Mouse (Mus musculus) hindbrain, embryonic 14.5 days (tissue): ENCODE results near the gene Map3k14. TPM values are rescaled to one million over a fixed set of nuclear protein-coding genes. Genes with fewer than 3 reads are reported as not detected.

ENCODE experiments used
- ATAC-seq: fragments of 200-750 bp; cut with Nextera tagmentation; 2 replicates; pipeline ENCODE4 v1.8.0; 2017; ENCODE audit warnings: moderate number of reproducible peaks, mild to moderate bottlenecking, moderate TSS enrichment, moderate library complexity; ENCODE audit not compliant: low FRiP score
- DNase-seq: peaks from one replicate; pipeline ENCODE4 v3.0.0-alpha.2; 2015; ENCODE audit warnings: low spot score
- H3K27ac ChIP-seq: fragments of 300-500 bp; sonication (generic); 2 replicates; pipeline ENCODE4 v1.5.1; 2014; ENCODE audit warnings: mild to moderate bottlenecking, moderate library complexity
- H3K27me3 ChIP-seq: fragments of 300-500 bp; sonication (generic); 2 replicates; pipeline ENCODE4 v1.6.1; 2014; ENCODE audit warnings: mild to moderate bottlenecking, low read length, mixed read lengths; ENCODE audit not compliant: control insufficient read depth, insufficient read depth
- H3K36me3 ChIP-seq: fragments of 300-500 bp; sonication (generic); replicated peaks from 2 replicates; pipeline ENCODE4 v1.6.1; 2014; ENCODE audit not compliant: control insufficient read depth, insufficient read depth
- H3K4me1 ChIP-seq: fragments of 300-500 bp; sonication (generic); replicated peaks from 2 replicates; pipeline ENCODE4 v1.6.1; 2014; ENCODE audit warnings: antibody characterized with exemption, low read length, mixed read lengths; ENCODE audit not compliant: control insufficient read depth, insufficient read depth
- H3K4me2 ChIP-seq: fragments of 300-500 bp; sonication (generic); replicated peaks from 2 replicates; pipeline ENCODE4 v1.6.1; 2014; ENCODE audit warnings: mild to moderate bottlenecking, moderate library complexity
- H3K4me3 ChIP-seq: fragments of 300-500 bp; sonication (generic); replicated peaks from 2 replicates; pipeline ENCODE4 v1.5.1; 2014; ENCODE audit warnings: mild to moderate bottlenecking, low read length
- H3K9ac ChIP-seq: fragments of 300-500 bp; sonication (generic); 2 replicates; pipeline ENCODE4 v1.6.1; 2014
- H3K9me3 ChIP-seq: fragments of 300-500 bp; sonication (generic); 2 replicates; pipeline ENCODE4 v1.6.1; 2016; ENCODE audit warnings: low read length; ENCODE audit not compliant: control insufficient read depth
- WGBS: fragments of 180-500 bp; shearing (Covaris S2); extraction: QIAGEN DNeasy Blood & Tissue Kit; methylation state at CpG from one replicate; pipeline ENCODE4 v1.1.7; 2014; 5-methylcytosine and 5-hydroxymethylcytosine counted together
- polyA plus RNA-seq: library from polyadenylated mRNA; unstranded; fragments of >200 nt; fragmentation: Nextera tagmentation; extraction: Ambion mirVana; gene quantifications from 2 replicates; pipeline ENCODE4 v1.2.1, GENCODE M21; 2014

Map3k14 gene
- polyA plus RNA-seq, 1 experiment from 2014 or later, result 2.9 TPM

DNA sequence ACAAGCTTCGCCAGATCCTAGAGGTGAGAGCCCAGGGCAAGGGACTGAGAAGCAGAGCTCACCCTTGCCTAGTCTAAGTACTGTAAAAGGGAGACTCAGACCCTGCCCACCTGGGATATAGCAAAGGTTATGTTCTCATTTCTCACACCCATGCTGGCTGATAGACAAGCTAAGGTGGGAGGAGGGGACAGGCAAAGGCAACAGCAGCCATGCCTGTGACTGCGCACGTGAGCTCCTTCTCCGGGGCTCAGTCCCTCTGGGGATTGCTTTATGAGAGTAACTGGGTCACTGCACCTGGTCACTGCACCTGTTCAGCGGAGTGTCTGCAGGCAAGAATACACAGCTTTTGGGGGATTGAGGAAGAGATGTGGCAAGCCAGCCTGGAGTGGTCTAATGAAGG is 71.6 kb downstream of the Map3k14 start:
- DNase-seq (no peak), ATAC-seq (no peak)
- Histone ChIP-seq H3K9ac (no peak overlapping the region), H3K4me2 (no peak overlapping the region), H3K27me3 (peaks cover 98% of the 10 kb centered on the region), H3K36me3 (peaks cover 19% of the 10 kb centered on the region; the same call in 1 of the 2 replicates), H3K27ac (no peak overlapping the region), H3K9me3 (no peaks in the 10 kb centered on the region), H3K4me1 (peaks cover 21% of the 10 kb centered on the region), H3K4me3 (no peak overlapping the region)
- 80% methylated on average over 5 of the region's 5 CpGs for WGBS

GRCm38 (mm10) chr11:103195236-103195635 is 72.0 kb downstream of the Map3k14 start:
- Histone ChIP-seq H3K4me3 (no peak overlapping the region), H3K9ac (no peak overlapping the region), H3K9me3 (no peaks in the 10 kb centered on the region), H3K27ac (no peak overlapping the region), H3K36me3 (peaks cover 19% of the 10 kb centered on the region; the same call in 1 of the 2 replicates), H3K4me1 (peaks cover 21% of the 10 kb centered on the region), H3K27me3 (peaks cover 98% of the 10 kb centered on the region), H3K4me2 (no peak overlapping the region)
- WGBS, result 89% methylated on average over 18 of the region's 18 CpGs
- ATAC-seq (no peak), DNase-seq (no peak)

DNA sequence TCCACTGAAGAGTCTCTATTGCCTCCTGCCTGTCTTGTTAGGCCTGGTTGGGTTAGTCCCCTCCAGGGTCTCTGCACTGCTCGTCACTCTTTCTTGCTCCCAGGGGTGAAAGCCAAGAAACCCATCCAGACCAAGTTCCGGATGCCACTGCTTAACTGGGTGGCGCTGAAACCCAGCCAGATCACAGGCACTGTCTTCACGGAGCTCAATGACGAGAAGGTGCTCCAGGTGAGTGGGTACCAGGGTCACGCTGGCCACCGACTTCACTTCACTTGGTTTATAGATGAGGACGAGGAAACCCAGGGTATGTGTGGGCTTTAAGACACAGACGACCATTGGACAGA is 73.5 kb downstream of the Map3k14 start:
- DNase-seq, result no peak
- no peaks in the 10 kb centered on the region for H3K9me3 ChIP-seq
- WGBS, result 32% methylated on average over 9 of the region's 9 CpGs

GRCm38 (mm10) chr11:103192956-103193824 is 74.1 kb downstream of the Map3k14 start:
- Histone ChIP-seq H3K9ac (peak overlapping the region; percentile 6; the same call in 1 of the 2 replicates), H3K27ac (no peak overlapping the region), H3K4me2 (peak overlapping the region; percentile 49), H3K9me3 (no peaks in the 10 kb centered on the region), H3K4me3 (peak overlapping the region; percentile 19), H3K27me3 (peaks cover 78% of the 10 kb centered on the region), H3K4me1 (peaks cover 7% of the 10 kb centered on the region; the same call in 1 of the 2 replicates), H3K36me3 (peaks cover 19% of the 10 kb centered on the region; the same call in 1 of the 2 replicates)
- WGBS, result 7% methylated on average over 37 of the region's 44 CpGs
- DNase-seq (peak; percentile 68), ATAC-seq (0 out of 2 replicates have a peak, but pooled peaks have one; percentile 12)

More for the DNA sequence above, 73.5 kb downstream of the Map3k14 start:
- Histone ChIP-seq H3K4me1 (peaks cover 11% of the 10 kb centered on the region), H3K36me3 (peaks cover 19% of the 10 kb centered on the region; the same call in 1 of the 2 replicates), H3K4me2 (no peak overlapping the region), H3K9ac (no peak overlapping the region), H3K4me3 (no peak overlapping the region), H3K27me3 (peaks cover 84% of the 10 kb centered on the region), H3K27ac (no peak overlapping the region)
- ATAC-seq, result no peak

DNA sequence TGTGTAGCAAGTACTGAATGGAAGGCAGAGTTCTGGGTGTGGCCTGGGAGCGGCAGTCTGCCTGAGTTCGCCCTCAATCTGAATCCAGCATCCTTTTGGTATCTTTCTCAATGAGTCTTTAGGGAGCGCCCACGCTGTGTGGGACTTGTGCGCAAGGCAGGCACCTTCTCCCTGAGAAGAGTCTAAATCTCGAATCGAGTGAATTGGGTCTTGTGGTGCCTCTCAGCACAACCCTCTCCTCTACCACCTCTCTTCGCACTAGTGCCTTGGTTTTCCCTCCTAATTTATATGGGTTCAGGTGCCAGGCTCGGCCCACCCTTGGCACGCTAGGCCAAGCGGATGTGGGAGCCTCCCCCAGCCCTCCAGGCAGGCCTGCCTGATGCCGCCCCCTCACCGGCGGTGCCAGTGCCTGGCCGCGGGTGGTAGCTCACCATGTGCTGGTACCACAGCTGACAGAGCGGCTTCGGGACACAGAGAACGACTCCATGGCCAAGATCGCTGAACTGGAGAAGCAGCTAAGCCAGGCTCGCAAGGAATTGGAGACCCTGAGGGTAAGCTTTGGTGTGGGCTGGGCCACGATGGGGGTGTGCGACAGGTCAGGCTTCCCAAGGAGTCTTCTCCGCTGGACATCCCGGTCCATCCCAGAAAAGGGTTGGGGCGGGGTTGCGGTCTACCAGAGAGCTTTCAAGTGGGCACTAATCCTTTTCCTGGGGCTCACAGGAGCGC is 74.9 kb downstream of the Map3k14 start:
- no peak for DNase-seq
- peaks cover 19% of the 10 kb centered on the region; the same call in 1 of the 2 replicates for H3K36me3 ChIP-seq
- H3K9ac ChIP-seq, result peak overlapping the region; percentile 6; the same call in 1 of the 2 replicates
- 15% methylated on average over 28 of the region's 28 CpGs for WGBS
- no peak for ATAC-seq
- peaks cover 70% of the 10 kb centered on the region for H3K27me3 ChIP-seq
- H3K4me2 ChIP-seq, result peak overlapping the region; percentile 49
- no peaks in the 10 kb centered on the region for H3K9me3 ChIP-seq
- H3K4me1 ChIP-seq, result peaks cover 7% of the 10 kb centered on the region; the same call in 1 of the 2 replicates
- peak overlapping the region; percentile 19 for H3K4me3 ChIP-seq
- no peak overlapping the region for H3K27ac ChIP-seq

- no peak overlapping the region for H3K9ac ChIP-seq
- ATAC-seq (no peak; the same call in 1 of the 2 replicates), DNase-seq (peak; percentile 73)
- H3K4me3 ChIP-seq, result no peak overlapping the region
- H3K36me3 ChIP-seq, result no peaks in the 10 kb centered on the region; the same call in 1 of the 2 replicates
- H3K27ac ChIP-seq, result no peak overlapping the region
- 35% methylated on average over 2 of the region's 2 CpGs for WGBS
- H3K27me3 ChIP-seq, result no peaks in the 10 kb centered on the region
- no peaks in the 10 kb centered on the region for H3K9me3 ChIP-seq
- no peaks in the 10 kb centered on the region for H3K4me1 ChIP-seq
- H3K4me2 ChIP-seq, result no peak overlapping the region
Measured at GRCm38 (mm10) chr11:103184891-103185290, 82.4 kb downstream of the Map3k14 start.

- H3K4me1 ChIP-seq, result no peaks in the 10 kb centered on the region
- no peak overlapping the region for H3K27ac ChIP-seq
- no peak for ATAC-seq
- no peaks in the 10 kb centered on the region for H3K9me3 ChIP-seq
- no peaks in the 10 kb centered on the region; the same call in 1 of the 2 replicates for H3K27me3 ChIP-seq
- WGBS, result 85% methylated on average over 3 of the region's 3 CpGs
- no peaks in the 10 kb centered on the region; the same call in 1 of the 2 replicates for H3K36me3 ChIP-seq
- no peak overlapping the region for H3K4me3 ChIP-seq
- H3K4me2 ChIP-seq, result no peak overlapping the region
- no peak for DNase-seq
- H3K9ac ChIP-seq, result no peak overlapping the region
Measured at GRCm38 (mm10) chr11:103181911-103182310, 85.4 kb downstream of the Map3k14 start.

DNA sequence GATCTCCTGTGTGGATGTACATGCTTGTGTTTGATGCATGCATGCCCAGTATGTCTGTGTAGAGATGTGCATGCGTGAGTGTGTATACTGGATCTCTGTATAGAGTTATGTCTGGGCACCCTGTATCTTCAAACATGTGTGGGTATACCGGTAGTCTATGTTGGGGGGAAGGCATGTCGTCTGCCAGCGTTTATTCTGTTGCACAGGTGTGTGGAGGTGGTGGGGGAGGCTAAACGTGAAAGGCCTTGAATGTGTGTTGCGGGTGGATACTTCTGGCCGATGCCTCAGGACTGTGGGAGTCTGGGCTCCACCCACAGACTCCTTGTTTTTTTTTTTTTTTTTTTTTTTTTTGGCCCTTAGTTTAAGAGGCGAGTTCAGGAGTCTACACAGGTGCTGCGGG is 85.9 kb downstream of the Map3k14 start:
- H3K27me3 ChIP-seq, result no peaks in the 10 kb centered on the region; the same call in 1 of the 2 replicates
- ATAC-seq (no peak), DNase-seq (no peak)
- H3K4me2 ChIP-seq, result no peak overlapping the region
- H3K27ac ChIP-seq, result no peak overlapping the region
- H3K9me3 ChIP-seq, result no peaks in the 10 kb centered on the region
- no peaks in the 10 kb centered on the region for H3K4me1 ChIP-seq
- H3K9ac ChIP-seq, result no peak overlapping the region
- no peak overlapping the region for H3K4me3 ChIP-seq
- 82% methylated on average over 9 of the region's 9 CpGs for WGBS
- H3K36me3 ChIP-seq, result no peaks in the 10 kb centered on the region; the same call in 1 of the 2 replicates

- H3K27ac ChIP-seq, result no peak overlapping the region
- H3K4me1 ChIP-seq, result no peaks in the 10 kb centered on the region
- no peak overlapping the region for H3K4me2 ChIP-seq
- no peaks in the 10 kb centered on the region for H3K9me3 ChIP-seq
- DNase-seq, result no peak
- H3K9ac ChIP-seq, result no peak overlapping the region
- H3K4me3 ChIP-seq, result no peak overlapping the region
- 81% methylated on average over 1 of the region's 1 CpGs for WGBS
- no peaks in the 10 kb centered on the region for H3K36me3 ChIP-seq
- H3K27me3 ChIP-seq, result no peaks in the 10 kb centered on the region; the same call in 1 of the 2 replicates
- ATAC-seq, result no peak
Measured at GRCm38 (mm10) chr11:103180426-103180825, 86.8 kb downstream of the Map3k14 start.
